23 mouse cellular contexts compared by ENCODE assay signal in genomic region chr8:89713880-89714279, GRCm38 (mm10).
DNase-seq lines count a peak whose midpoint lies in the region; ATAC-seq and TF ChIP-seq lines count a peak whose summit lies in the region.
"Had no signal": no experiment of that assay in that cellular context is flagged by ENCODE, and none has a peak within 500 bp of the region (broad histone marks: within the 10 kb centered on the region; RNA-seq: fewer than 3 reads in every experiment).

No protein-coding gene starts in this region.

- H3K27ac ChIP-seq in forebrain, postnatal 0 days (ENCODE audit: low read depth, low read length): no peak overlapping the region
- no peak overlapping the region for H3K27ac ChIP-seq in forebrain, embryonic 10.5 days
- no peak overlapping the region for H3K27ac ChIP-seq in heart, embryonic 15.5 days
- H3K27ac ChIP-seq: embryonic facial prominence, embryonic 13.5 days; forebrain, embryonic 13.5 days; gastrocnemius, adult 2 months; hindbrain, embryonic 10.5 days; hindbrain, embryonic 15.5 days; kidney, postnatal 0 days had no signal

- no peak overlapping the region for H3K4me3 ChIP-seq in forebrain, postnatal 0 days (ENCODE audit: low read depth, low read length)
- no peak overlapping the region for H3K4me3 ChIP-seq in forebrain, embryonic 10.5 days
- no peak overlapping the region for H3K4me3 ChIP-seq in heart, embryonic 15.5 days
- H3K4me3 ChIP-seq: embryonic facial prominence, embryonic 13.5 days; forebrain, embryonic 13.5 days; gastrocnemius, adult 2 months; hindbrain, embryonic 10.5 days; hindbrain, embryonic 15.5 days had no signal

- H3K9me3 ChIP-seq in forebrain, postnatal 0 days (ENCODE audit: low read length): no peaks in the 10 kb centered on the region
- no peaks in the 10 kb centered on the region for H3K9me3 ChIP-seq in forebrain, embryonic 10.5 days
- H3K9me3 ChIP-seq in heart, embryonic 15.5 days (replicated peaks): no peaks in the 10 kb centered on the region
- H3K9me3 ChIP-seq: embryonic facial prominence, embryonic 13.5 days; forebrain, embryonic 13.5 days; hindbrain, embryonic 10.5 days; hindbrain, embryonic 15.5 days had no signal

- H3K4me2 ChIP-seq in forebrain, postnatal 0 days (ENCODE audit: low read depth): no peak overlapping the region
- 0 out of 2 replicates have a peak overlapping the region, but pooled peaks have one; percentile 26 for H3K4me2 ChIP-seq in heart, embryonic 15.5 days
- H3K4me2 ChIP-seq: embryonic facial prominence, embryonic 13.5 days; forebrain, embryonic 13.5 days; hindbrain, embryonic 15.5 days had no signal

- 70% methylated on average over 6 of the region's 6 CpGs for whole genome bisulfite sequencing in forebrain, postnatal 0 days
- WGBS in forebrain, embryonic 10.5 days: 83% methylated on average over 6 of the region's 6 CpGs
- WGBS in heart, embryonic 15.5 days: 46% methylated on average over 6 of the region's 6 CpGs

- no peak for TF ChIP-seq CTCF in forebrain, postnatal 0 days (IDR thresholded peaks at IDR 0.05; ENCODE audit: low read depth)

- H3K36me3 ChIP-seq in forebrain, postnatal 0 days (ENCODE audit: insufficient read depth): no peaks in the 10 kb centered on the region
- H3K36me3 ChIP-seq in forebrain, embryonic 10.5 days (replicated peaks): no peaks in the 10 kb centered on the region
- no peaks in the 10 kb centered on the region for H3K36me3 ChIP-seq in heart, embryonic 15.5 days
- H3K36me3 ChIP-seq: embryonic facial prominence, embryonic 13.5 days; hindbrain, embryonic 10.5 days; hindbrain, embryonic 15.5 days had no signal

- H3K9ac ChIP-seq in forebrain, postnatal 0 days: no peak overlapping the region
- H3K9ac ChIP-seq in heart, embryonic 15.5 days: no peak overlapping the region
- H3K9ac ChIP-seq: embryonic facial prominence, embryonic 13.5 days; forebrain, embryonic 13.5 days; hindbrain, embryonic 15.5 days had no signal

- DNase-seq in forebrain, postnatal 0 days: peak; percentile 8
- no peak for DNase-seq in forebrain, embryonic 10.5 days (ENCODE audit: extremely low spot score, low spot score)
- no peak for DNase-seq in heart, postnatal 36 days
- DNase-seq in heart, postnatal 4 days: peak; percentile 12
- no peak for DNase-seq in heart, adult 18-20 months
- DNase-seq in kidney, adult 8-10 months: no peak
- DNase-seq: adrenal gland, postnatal 14 days; cerebellum, adult 18-20 months; cerebellum, postnatal 36 days; gastrocnemius, adult 2 months; gastrocnemius, postnatal 25 days; kidney, adult 9 months had no signal

- H3K27me3 ChIP-seq in forebrain, postnatal 0 days (ENCODE audit: insufficient read depth, low read length): no peaks in the 10 kb centered on the region
- H3K27me3 ChIP-seq in forebrain, embryonic 10.5 days (ENCODE audit: poor library complexity, severe bottlenecking): no peaks in the 10 kb centered on the region
- H3K27me3 ChIP-seq in heart, embryonic 15.5 days: no peaks in the 10 kb centered on the region
- H3K27me3 ChIP-seq: CH12.LX; forebrain, embryonic 13.5 days; hindbrain, embryonic 15.5 days had no signal

- peaks cover 6% of the 10 kb centered on the region; the same call in 1 of the 2 replicates for H3K4me1 ChIP-seq in forebrain, postnatal 0 days (ENCODE audit: insufficient read depth)
- no peaks in the 10 kb centered on the region for H3K4me1 ChIP-seq in forebrain, embryonic 10.5 days
- peaks cover 5% of the 10 kb centered on the region; the same call in 1 of the 2 replicates for H3K4me1 ChIP-seq in heart, embryonic 15.5 days (replicated peaks)
- H3K4me1 ChIP-seq: embryonic facial prominence, embryonic 13.5 days; forebrain, embryonic 13.5 days; hindbrain, embryonic 10.5 days had no signal

- intact Hi-C loops in heart, postnatal 36 days (cut with DNase I): no loop called here

- no peak for ATAC-seq in forebrain, postnatal 0 days
- no peak for ATAC-seq in heart, embryonic 15.5 days (replicated peaks; ENCODE audit: insufficient number of reproducible peaks, insufficient read depth, low FRiP score, low read depth)
- ATAC-seq: activated CD4-positive, CD25-positive, alpha-beta regulatory T cell, adult 4 months; forebrain, embryonic 13.5 days; inflammation-experienced regulatory T-cells, adult 6 months; intestine, postnatal 0 days; Patski had no signal

Comparison
In these comparisons a context has a peak if more than half of its experiments do, and no peak if none do; other contexts are left out.
1. DNase-seq: peak in forebrain, postnatal 0 days (single experiment) and heart, postnatal 4 days (single experiment); none in forebrain, embryonic 10.5 days (single experiment), heart, postnatal 36 days (0 of 2), heart, adult 18-20 months (0 of 2) and kidney, adult 8-10 months (0 of 2).